Mouse (Mus musculus): Measurements from ENCODE around the gene Ppp1r12a. TPM values are rescaled to one million over a fixed set of nuclear protein-coding genes. Genes with fewer than 3 reads are reported as not detected.

Gene Ppp1r12a
- total and polyA plus RNA-seq, 3 experiments, result 15.1 to 168 (median 166) TPM

GRCm38 (mm10) chr10:108329771-108330170, 167.8 kb downstream of the Ppp1r12a start:
- H3K27me3 ChIP-seq (ENCODE audit: insufficient read depth, low read length), result no peaks in the 10 kb centered on the region; the same call in 1 of the 2 replicates
- H3K36me3 ChIP-seq (replicated peaks), result peaks cover 3% of the 10 kb centered on the region
- ATAC-seq (ENCODE audit: extremely low read depth, insufficient number of reproducible peaks, low FRiP score, poor library complexity, severe bottlenecking), result no peak
- no peaks in the 10 kb centered on the region for H3K9me3 ChIP-seq (replicated peaks)
- no peak for TF ChIP-seq GATA1 (IDR thresholded peaks at IDR 0.05; ENCODE audit: borderline replicate concordance, low read length)
- TF ChIP-seq CTCF (IDR thresholded peaks at IDR 0.05; ENCODE audit: low read depth, low read length), result no peak
- TF ChIP-seq POLR2AphosphoS5 (IDR thresholded peaks at IDR 0.05; ENCODE audit: insufficient replicate concordance, low read depth, low read length), result no peak
- no peak for TF ChIP-seq TAL1 (conservative IDR thresholded peaks at IDR 0.05; ENCODE audit: low read depth, low read length)
- no peak for TF ChIP-seq GATA2 (IDR thresholded peaks at IDR 0.05; ENCODE audit: borderline replicate concordance, low read depth, low read length)
- DNase-seq (ENCODE audit: low spot score), result no peak
- peaks cover 31% of the 10 kb centered on the region for H3K4me1 ChIP-seq (ENCODE audit: insufficient read depth, low read depth, low read length)
- no peak overlapping the region for H3K4me3 ChIP-seq (ENCODE audit: low read depth, low read length)

GRCm38 (mm10) chr10:108330964-108331363, 169.0 kb downstream of the Ppp1r12a start:
- no peak overlapping the region for H3K4me3 ChIP-seq (ENCODE audit: low read depth, low read length)
- H3K9me3 ChIP-seq (replicated peaks), result no peaks in the 10 kb centered on the region
- no peaks in the 10 kb centered on the region; the same call in 1 of the 2 replicates for H3K27me3 ChIP-seq (ENCODE audit: insufficient read depth, low read length)
- peaks cover 9% of the 10 kb centered on the region for H3K36me3 ChIP-seq (replicated peaks)
- TF ChIP-seq TAL1 (conservative IDR thresholded peaks at IDR 0.05; ENCODE audit: low read depth, low read length), result no peak
- no peak for ATAC-seq (ENCODE audit: extremely low read depth, insufficient number of reproducible peaks, low FRiP score, poor library complexity, severe bottlenecking)
- no peak for DNase-seq (ENCODE audit: low spot score)
- peaks cover 40% of the 10 kb centered on the region for H3K4me1 ChIP-seq (ENCODE audit: insufficient read depth, low read depth, low read length)

GRCm38 (mm10) chr10:108331784-108332561, 170.0 kb downstream of the Ppp1r12a start, which contains the start of gene Pawr:
TSS of gene Pawr (plus strand) at chr10:108332121.
- H3K9me3 ChIP-seq (replicated peaks), result no peaks in the 10 kb centered on the region

GRCm38 (mm10) chr10:108332571-108333541, 170.9 kb downstream of the Ppp1r12a start:
- ATAC-seq (ENCODE audit: extremely low read depth, insufficient number of reproducible peaks, low FRiP score, poor library complexity, severe bottlenecking), result no peak
- TF ChIP-seq CTCF (IDR thresholded peaks at IDR 0.05; ENCODE audit: low read depth, low read length) (no peak), GATA2 (IDR thresholded peaks at IDR 0.05; ENCODE audit: borderline replicate concordance, low read depth, low read length) (no peak), TAL1 (conservative IDR thresholded peaks at IDR 0.05; ENCODE audit: low read depth, low read length) (no peak), POLR2AphosphoS5 (IDR thresholded peaks at IDR 0.05; ENCODE audit: insufficient replicate concordance, low read depth, low read length) (no peak), GATA1 (IDR thresholded peaks at IDR 0.05; ENCODE audit: borderline replicate concordance, low read length) (no peak)

More at GRCm38 (mm10) chr10:108331784-108332561, 170.0 kb downstream of the Ppp1r12a start, which contains the start of gene Pawr:
- ATAC-seq (ENCODE audit: extremely low read depth, insufficient number of reproducible peaks, low FRiP score, poor library complexity, severe bottlenecking) (peak; percentile 61), DNase-seq (ENCODE audit: low spot score) (peak; percentile 93)
- Histone ChIP-seq H3K27me3 (ENCODE audit: insufficient read depth, low read length) (no peaks in the 10 kb centered on the region; the same call in 1 of the 2 replicates), H3K4me3 (ENCODE audit: low read depth, low read length) (peak within 1 kb of the TSS; percentile 92), H3K4me1 (ENCODE audit: insufficient read depth, low read depth, low read length) (peaks cover 44% of the 10 kb centered on the region), H3K36me3 (replicated peaks) (peaks cover 19% of the 10 kb centered on the region)
- TF ChIP-seq GATA2 (IDR thresholded peaks at IDR 0.05; ENCODE audit: borderline replicate concordance, low read depth, low read length) (no peak), TAL1 (conservative IDR thresholded peaks at IDR 0.05; ENCODE audit: low read depth, low read length) (no peak), GATA1 (IDR thresholded peaks at IDR 0.05; ENCODE audit: borderline replicate concordance, low read length) (no peak)

GRCm38 (mm10) chr10:108333642-108334041, 171.6 kb downstream of the Ppp1r12a start:
- Histone ChIP-seq H3K4me1 (ENCODE audit: insufficient read depth, low read depth, low read length) (peaks cover 52% of the 10 kb centered on the region), H3K36me3 (replicated peaks) (peaks cover 34% of the 10 kb centered on the region), H3K4me3 (ENCODE audit: low read depth, low read length) (peak overlapping the region; percentile 92), H3K9me3 (replicated peaks) (no peaks in the 10 kb centered on the region), H3K27me3 (ENCODE audit: insufficient read depth, low read length) (no peaks in the 10 kb centered on the region; the same call in 1 of the 2 replicates)
- DNase-seq (ENCODE audit: low spot score) (peak; percentile 39), ATAC-seq (ENCODE audit: extremely low read depth, insufficient number of reproducible peaks, low FRiP score, poor library complexity, severe bottlenecking) (peak; percentile 52)
- no peak for TF ChIP-seq GATA1 (IDR thresholded peaks at IDR 0.05; ENCODE audit: borderline replicate concordance, low read length)
- no peak for TF ChIP-seq POLR2AphosphoS5 (IDR thresholded peaks at IDR 0.05; ENCODE audit: insufficient replicate concordance, low read depth, low read length)
- no peak for TF ChIP-seq CTCF (IDR thresholded peaks at IDR 0.05; ENCODE audit: low read depth, low read length)
- no peak for TF ChIP-seq GATA2 (IDR thresholded peaks at IDR 0.05; ENCODE audit: borderline replicate concordance, low read depth, low read length)
- TF ChIP-seq TAL1 (conservative IDR thresholded peaks at IDR 0.05; ENCODE audit: low read depth, low read length), result no peak

More at GRCm38 (mm10) chr10:108332571-108333541, 170.9 kb downstream of the Ppp1r12a start:
- Histone ChIP-seq H3K4me1 (ENCODE audit: insufficient read depth, low read depth, low read length) (peaks cover 49% of the 10 kb centered on the region), H3K4me3 (ENCODE audit: low read depth, low read length) (peak overlapping the region; percentile 92), H3K9me3 (replicated peaks) (no peaks in the 10 kb centered on the region), H3K36me3 (replicated peaks) (peaks cover 26% of the 10 kb centered on the region), H3K27me3 (ENCODE audit: insufficient read depth, low read length) (no peaks in the 10 kb centered on the region; the same call in 1 of the 2 replicates)
- peak; percentile 47 for DNase-seq (ENCODE audit: low spot score)

Other genes starting within 250 kb of the Ppp1r12a start
- gene Pawr, start 169.9 kb downstream of the Ppp1r12a start, total RNA-seq (2014; fragmentation: Nextera tagmentation), result 81.5 and 92.3 TPM in 2 replicates
- 57.0 and 65.2 TPM in 2 replicates for gene Pawr, start 169.9 kb downstream of the Ppp1r12a start, total RNA-seq (2017)
- gene Pawr, start 169.9 kb downstream of the Ppp1r12a start, polyA plus RNA-seq (2012), result 46.6 and 49.9 TPM in 2 replicates

Measured in G1E (cell line).